Mouse (Mus musculus): Measurements from ENCODE around the gene Tmbim1. TPM values are rescaled to one million over a fixed set of nuclear protein-coding genes. Genes with fewer than 3 reads are reported as not detected.
"Not testable (repeated sequence)": the region's sequence is repeated elsewhere in the genome, so short reads cannot be mapped to it uniquely, and the experiment has no call there.

The Tmbim1 gene
- total RNA-seq, 2 experiments from 2014 or later = 45.8 to 50.5 TPM

GRCm38 (mm10) chr1:74331046-74331681 is 25.7 kb upstream of the Tmbim1 start:
- DNase-seq = peak; percentile 42 to 45

GRCm38 (mm10) chr1:74329899-74330431 is 24.5 kb upstream of the Tmbim1 start:
- intact Hi-C loops (cut with DNase I) = loop anchor here (2.0 kb wide), 1 partner anchor 43 kb away; no protein-coding TSS in a partner anchor
- DNase-seq = no peak

More at GRCm38 (mm10) chr1:74331046-74331681, 25.7 kb upstream of the Tmbim1 start:
- intact Hi-C loops (cut with DNase I) = loop anchor here (2.0 kb wide), 1 partner anchor 44 kb away; no protein-coding TSS in a partner anchor

GRCm38 (mm10) chr1:74326916-74327315 is 21.5 kb upstream of the Tmbim1 start:
- intact Hi-C loops (cut with DNase I); DNase-seq: not testable (repeated sequence)

- intact Hi-C loops (cut with DNase I) = no loop called here
- DNase-seq = no peak
Observed at GRCm38 (mm10) chr1:74321396-74321795, 16.0 kb upstream of the Tmbim1 start.

- intact Hi-C loops (cut with DNase I) = no loop called here
- no peak for DNase-seq
Observed at GRCm38 (mm10) chr1:74318711-74319110, 13.3 kb upstream of the Tmbim1 start.

- no peak for DNase-seq
Observed at GRCm38 (mm10) chr1:74316114-74316827, 10.8 kb upstream of the Tmbim1 start.

GRCm38 (mm10) chr1:74314796-74315195 is 9.4 kb upstream of the Tmbim1 start:
- intact Hi-C loops (cut with DNase I) = no loop called here
- no peak for DNase-seq

More at GRCm38 (mm10) chr1:74316114-74316827, 10.8 kb upstream of the Tmbim1 start:
- intact Hi-C loops (cut with DNase I) = no loop called here

- intact Hi-C loops (cut with DNase I) = loop anchor here (1.0 to 2.0 kb wide), 3 partner anchors 24 to 139 kb away; partner anchors contain the start of gene Catip
- DNase-seq = peak in 1 of 2 experiments; percentile 56
Observed at GRCm38 (mm10) chr1:74313049-74313692, 7.7 kb upstream of the Tmbim1 start.

- intact Hi-C loops (cut with DNase I) = no loop called here
- no peak for DNase-seq
Observed at GRCm38 (mm10) chr1:74309767-74310166, 4.3 kb upstream of the Tmbim1 start.

- no peak for DNase-seq
- intact Hi-C loops (cut with DNase I) = no loop called here
Observed at GRCm38 (mm10) chr1:74308001-74308964, 2.9 kb upstream of the Tmbim1 start.

- intact Hi-C loops (cut with DNase I) = loop anchor here (2.0 kb wide), 1 partner anchor 14 kb away; no protein-coding TSS in a partner anchor
- DNase-seq = no peak
Observed at GRCm38 (mm10) chr1:74307146-74307545, 1.7 kb upstream of the Tmbim1 start.

- intact Hi-C loops (cut with DNase I) = loop anchor here (2.0 kb wide), 1 partner anchor 20 kb away; the partner anchor contains the start of genes Aamp and Pnkd
- no peak for DNase-seq
Observed at GRCm38 (mm10) chr1:74304946-74305345, 476 bp downstream of the Tmbim1 start.

GRCm38 (mm10) chr1:74304339-74304790 is 1.1 kb downstream of the Tmbim1 start:
- intact Hi-C loops (cut with DNase I) = loop anchor here (2.0 kb wide), 1 partner anchor 20 kb away; the partner anchor contains the start of genes Aamp and Pnkd
- no peak for DNase-seq

GRCm38 (mm10) chr1:74303509-74304338 is 1.7 kb downstream of the Tmbim1 start:
- peak; percentile 85 to 92 for DNase-seq
- intact Hi-C loops (cut with DNase I) = loop anchor here (2.0 kb wide), 1 partner anchor 19 kb away; the partner anchor contains the start of genes Aamp and Pnkd

GRCm38 (mm10) chr1:74302835-74303234 is 2.6 kb downstream of the Tmbim1 start:
- intact Hi-C loops (cut with DNase I) = no loop called here

GRCm38 (mm10) chr1:74302229-74302628 is 3.2 kb downstream of the Tmbim1 start:
- DNase-seq = no peak
- intact Hi-C loops (cut with DNase I) = no loop called here

More at GRCm38 (mm10) chr1:74302835-74303234, 2.6 kb downstream of the Tmbim1 start:
- no peak for DNase-seq

GRCm38 (mm10) chr1:74300347-74301110 is 4.9 kb downstream of the Tmbim1 start:
- intact Hi-C loops (cut with DNase I) = no loop called here
- DNase-seq = no peak

- peak; percentile 56 to 65 for DNase-seq
- intact Hi-C loops (cut with DNase I) = no loop called here
Observed at GRCm38 (mm10) chr1:74298996-74299395, 6.4 kb downstream of the Tmbim1 start.
